Comparison of ENCODE assay signal across 30 mouse cellular contexts in the genomic region with DNA sequence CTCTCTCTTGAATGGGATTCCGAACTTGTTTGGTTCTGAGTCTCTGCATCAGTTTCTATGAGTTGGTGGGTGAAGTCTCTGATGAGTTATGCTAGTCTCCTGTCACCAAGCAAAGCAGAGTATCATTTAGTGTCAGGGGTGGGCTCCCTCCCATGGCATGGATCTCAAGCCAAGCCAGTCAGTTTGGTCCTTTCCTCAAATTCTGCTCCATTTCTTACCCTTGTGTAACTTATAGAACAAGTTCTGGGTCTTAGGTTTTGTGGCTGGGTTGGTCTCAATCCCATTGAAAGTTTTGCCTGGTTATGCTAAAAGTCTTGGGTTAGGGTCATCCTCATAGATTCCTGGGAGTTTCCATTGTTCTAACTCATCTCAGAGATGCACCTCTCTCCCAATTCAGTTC. TPM values are rescaled to one million over a fixed set of nuclear protein-coding genes. Genes with fewer than 3 reads are reported as not detected.
"Had no signal": no experiment of that assay in that cellular context is flagged by ENCODE, and none has a peak within 500 bp of the region (broad histone marks: within the 10 kb centered on the region; RNA-seq: fewer than 3 reads in every experiment).

No protein-coding gene starts in this region.

- H3K27ac ChIP-seq: embryonic facial prominence, embryonic 10.5 days; embryonic facial prominence, embryonic 12.5 days; embryonic facial prominence, embryonic 13.5 days; embryonic facial prominence, embryonic 15.5 days; forebrain, embryonic 10.5 days; forebrain, embryonic 12.5 days; forebrain, embryonic 13.5 days; forebrain, embryonic 15.5 days; gastrocnemius, adult 2 months; heart, adult 2 months had no signal

- H3K27me3 ChIP-seq: embryonic facial prominence, embryonic 12.5 days; embryonic facial prominence, embryonic 13.5 days; embryonic facial prominence, embryonic 15.5 days; forebrain, embryonic 12.5 days; forebrain, embryonic 13.5 days; forebrain, embryonic 15.5 days had no signal

- H3K4me3 ChIP-seq: embryonic facial prominence, embryonic 10.5 days; embryonic facial prominence, embryonic 12.5 days; embryonic facial prominence, embryonic 13.5 days; embryonic facial prominence, embryonic 15.5 days; erythroblast, embryonic 14.5 days; forebrain, embryonic 10.5 days; forebrain, embryonic 12.5 days; forebrain, embryonic 13.5 days; forebrain, embryonic 15.5 days; gastrocnemius, adult 2 months; heart, adult 2 months had no signal

- H3K9me3 ChIP-seq: embryonic facial prominence, embryonic 10.5 days; embryonic facial prominence, embryonic 12.5 days; embryonic facial prominence, embryonic 13.5 days; embryonic facial prominence, embryonic 15.5 days; forebrain, embryonic 10.5 days; forebrain, embryonic 12.5 days; forebrain, embryonic 13.5 days; forebrain, embryonic 15.5 days had no signal

- ATAC-seq: forebrain, embryonic 14.5 days; forebrain, embryonic 16.5 days; forebrain, postnatal 0 days had no signal

- H3K9ac ChIP-seq: embryonic facial prominence, embryonic 12.5 days; embryonic facial prominence, embryonic 13.5 days; embryonic facial prominence, embryonic 15.5 days; forebrain, embryonic 12.5 days; forebrain, embryonic 13.5 days; forebrain, embryonic 15.5 days; forebrain, postnatal 0 days had no signal

- H3K4me2 ChIP-seq: embryonic facial prominence, embryonic 12.5 days; embryonic facial prominence, embryonic 13.5 days; embryonic facial prominence, embryonic 15.5 days; forebrain, embryonic 12.5 days; forebrain, embryonic 13.5 days; forebrain, embryonic 15.5 days had no signal

- DNase-seq: cerebellum, adult 2 months; cerebellum, adult 8-10 months; cerebellum, adult 9-10 months; cerebellum, adult 9-11 months; cerebellum, postnatal 10 days; cerebellum, postnatal 14 days; cerebellum, postnatal 25 days; cerebellum, postnatal 36 days; embryo, embryonic 11 days; forebrain, postnatal 0 days; gastrocnemius, adult 2 months; gastrocnemius, postnatal 10 days; gastrocnemius, postnatal 14 days; gastrocnemius, postnatal 25 days; gastrocnemius, postnatal 36 days; heart, adult 18-20 months; heart, adult 2 months had no signal

- H3K4me1 ChIP-seq: embryonic facial prominence, embryonic 12.5 days; embryonic facial prominence, embryonic 13.5 days; embryonic facial prominence, embryonic 15.5 days; forebrain, embryonic 12.5 days; forebrain, embryonic 13.5 days; forebrain, embryonic 15.5 days had no signal

RNA-seq across cellular contexts. Expression of a gene that starts 27.6 kb away (rescaled TPM):
- total RNA-seq: heart, adult 18-20 months; heart, adult 2 months; heart, adult 8-10 months had no signal
- polyA plus RNA-seq: cortical plate, adult 2 months; heart, adult 2 months had no signal
